Mouse (Mus musculus) stomach, postnatal 0 days (tissue): ENCODE results near the gene Scyl2. TPM values are rescaled to one million over a fixed set of nuclear protein-coding genes. Genes with fewer than 3 reads are reported as not detected.

Source experiments
- ATAC-seq: fragments of 200-750 bp; cut with Nextera tagmentation; 2 replicates; pipeline ENCODE4 v1.8.0; 2017; ENCODE audit not compliant: low FRiP score, low TSS enrichment
- DNase-seq: peaks from one replicate; pipeline ENCODE4 v3.0.0-alpha.2; 2016; ENCODE audit warnings: low spot score
- H3K27ac ChIP-seq: fragments of 300-500 bp; sonication (generic); replicated peaks from 2 replicates; pipeline ENCODE4 v1.5.1; 2014; ENCODE audit warnings: mild to moderate bottlenecking, control low read depth
- H3K27me3 ChIP-seq: fragments of 300-500 bp; sonication (generic); 2 replicates; pipeline ENCODE4 v1.6.1; 2014; ENCODE audit warnings: low read length; ENCODE audit not compliant: control insufficient read depth, insufficient read depth
- H3K36me3 ChIP-seq: fragments of 300-500 bp; sonication (generic); 2 replicates; pipeline ENCODE4 v1.6.1; 2014; ENCODE audit warnings: low read length, mixed read lengths; ENCODE audit not compliant: control insufficient read depth, insufficient read depth
- H3K4me1 ChIP-seq: fragments of 300-500 bp; sonication (generic); replicated peaks from 2 replicates; pipeline ENCODE4 v1.6.1; 2014; ENCODE audit warnings: antibody characterized with exemption; ENCODE audit not compliant: control insufficient read depth, insufficient read depth
- H3K4me2 ChIP-seq: fragments of 300-500 bp; sonication (generic); replicated peaks from 2 replicates; pipeline ENCODE4 v1.6.1; 2014; ENCODE audit warnings: low read depth, mild to moderate bottlenecking, control low read depth, moderate library complexity
- H3K4me3 ChIP-seq: fragments of 300-500 bp; sonication (generic); 2 replicates; pipeline ENCODE4 v1.5.1; 2014; ENCODE audit warnings: low read depth, low read length, control low read depth
- H3K9ac ChIP-seq: fragments of 300-500 bp; sonication (generic); 2 replicates; pipeline ENCODE4 v1.6.1; 2014; ENCODE audit warnings: mild to moderate bottlenecking, low read length, control low read depth, mixed read lengths
- H3K9me3 ChIP-seq: fragments of 300-500 bp; sonication (generic); 2 replicates; pipeline ENCODE4 v1.6.1; 2016; ENCODE audit warnings: low read length; ENCODE audit not compliant: control insufficient read depth
- CTCF ChIP-seq: IDR thresholded peaks from 2 replicates; pipeline ENCODE4 v1.5.1; 2016; ENCODE audit warnings: antibody characterized with exemption, low read depth, mild to moderate bottlenecking, moderate library complexity
- EP300 ChIP-seq: optimal IDR thresholded peaks from 2 replicates; pipeline ENCODE3; 2016; ENCODE audit warnings: antibody characterized with exemption
- WGBS: fragments of 180-500 bp; shearing (Covaris S2); extraction: QIAGEN DNeasy Blood & Tissue Kit; methylation state at CpG from one replicate; pipeline ENCODE4 v1.1.7; 2014; 5-methylcytosine and 5-hydroxymethylcytosine counted together
- polyA plus RNA-seq: library from polyadenylated mRNA; unstranded; fragments of >200 nt; fragmentation: Nextera tagmentation; extraction: Ambion mirVana; gene quantifications from 2 replicates; pipeline ENCODE4 v1.2.1, GENCODE M21; 2015

The Scyl2 gene
- polyA plus RNA-seq, 1 experiment from 2014 or later = 5.3 TPM

- TF ChIP-seq EP300 (no peak), CTCF (no peak)
- no peak for ATAC-seq
- no peaks in the 10 kb centered on the region for H3K36me3 ChIP-seq
- no peaks in the 10 kb centered on the region for H3K4me1 ChIP-seq
- H3K9me3 ChIP-seq = no peaks in the 10 kb centered on the region
- no peaks in the 10 kb centered on the region for H3K27me3 ChIP-seq
- no peak overlapping the region for H3K4me3 ChIP-seq
- no peak overlapping the region for H3K9ac ChIP-seq
- 52% methylated on average over 5 of the region's 5 CpGs for WGBS
- no peak overlapping the region for H3K4me2 ChIP-seq
- no peak for DNase-seq
- no peak overlapping the region for H3K27ac ChIP-seq
Observed at GRCm38 (mm10) chr10:89599311-89599710, 86.8 kb downstream of the Scyl2 start.

- Histone ChIP-seq H3K4me1 (no peaks in the 10 kb centered on the region), H3K36me3 (no peaks in the 10 kb centered on the region), H3K27ac (no peak overlapping the region), H3K27me3 (no peaks in the 10 kb centered on the region), H3K4me2 (no peak overlapping the region), H3K4me3 (no peak overlapping the region), H3K9me3 (no peaks in the 10 kb centered on the region), H3K9ac (no peak overlapping the region)
- TF ChIP-seq EP300 (no peak), CTCF (no peak)
- DNase-seq = no peak
- ATAC-seq = no peak
- WGBS = 69% methylated on average over 4 of the region's 4 CpGs
Observed at GRCm38 (mm10) chr10:89597275-89597674, 88.8 kb downstream of the Scyl2 start.

DNA sequence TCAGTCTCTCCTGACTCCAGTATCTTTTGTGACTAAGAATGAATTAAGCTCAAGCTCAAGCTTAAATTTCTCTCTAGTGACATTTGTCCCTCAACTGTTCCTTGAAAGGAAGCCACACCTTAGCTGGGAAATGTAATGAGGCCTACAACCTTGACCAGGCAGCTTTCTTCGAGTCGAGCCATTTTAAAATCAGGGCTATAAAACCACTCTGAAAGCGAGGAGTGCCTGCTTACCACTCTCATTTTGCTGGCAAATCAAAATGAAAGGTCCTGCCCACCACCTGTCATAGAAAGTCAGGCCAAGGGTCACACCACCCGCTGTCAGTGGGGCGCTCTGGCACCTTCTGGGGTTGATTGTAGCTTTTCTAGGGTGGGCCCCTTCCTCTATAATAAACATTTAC, 90.2 kb downstream of the Scyl2 start:
- Histone ChIP-seq H3K4me3 (no peak overlapping the region), H3K27ac (no peak overlapping the region), H3K36me3 (no peaks in the 10 kb centered on the region), H3K27me3 (no peaks in the 10 kb centered on the region), H3K4me2 (no peak overlapping the region), H3K4me1 (no peaks in the 10 kb centered on the region), H3K9ac (no peak overlapping the region), H3K9me3 (no peaks in the 10 kb centered on the region)
- ATAC-seq = no peak
- DNase-seq = no peak
- TF ChIP-seq EP300 (no peak), CTCF (no peak)
- WGBS = 86% methylated on average over 5 of the region's 5 CpGs

DNA sequence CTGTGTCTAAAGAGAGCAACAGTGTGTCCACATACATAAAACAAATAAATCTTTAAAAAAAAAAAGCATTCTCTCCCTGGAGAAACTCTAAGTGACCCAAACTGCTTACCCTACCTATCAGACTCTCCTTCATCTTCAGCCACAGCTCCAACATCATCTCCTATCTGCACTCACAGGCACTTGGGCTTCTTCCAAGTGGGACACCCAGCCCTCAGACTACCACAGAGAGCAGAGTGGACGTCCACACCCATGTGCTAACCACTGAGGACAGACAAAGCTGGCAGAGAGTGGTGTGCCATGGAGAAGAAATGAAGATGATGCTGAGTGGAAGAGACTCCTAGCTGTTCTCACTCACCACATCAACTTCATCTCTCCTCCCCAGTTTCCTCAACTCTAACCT, 90.6 kb downstream of the Scyl2 start:
- no peaks in the 10 kb centered on the region for H3K36me3 ChIP-seq
- H3K27ac ChIP-seq = no peak overlapping the region
- H3K9me3 ChIP-seq = no peaks in the 10 kb centered on the region
- ATAC-seq (no peak), DNase-seq (no peak)
- no peaks in the 10 kb centered on the region for H3K27me3 ChIP-seq
- 61% methylated on average over 1 of the region's 1 CpGs for WGBS
- TF ChIP-seq EP300 (no peak), CTCF (no peak)
- no peaks in the 10 kb centered on the region for H3K4me1 ChIP-seq
- no peak overlapping the region for H3K9ac ChIP-seq
- H3K4me3 ChIP-seq = no peak overlapping the region
- H3K4me2 ChIP-seq = no peak overlapping the region

- Histone ChIP-seq H3K9me3 (no peaks in the 10 kb centered on the region), H3K4me3 (no peak overlapping the region), H3K27ac (no peak overlapping the region), H3K4me2 (no peak overlapping the region), H3K27me3 (no peaks in the 10 kb centered on the region), H3K4me1 (no peaks in the 10 kb centered on the region), H3K36me3 (no peaks in the 10 kb centered on the region), H3K9ac (no peak overlapping the region)
- TF ChIP-seq CTCF = no peak
- no peak for TF ChIP-seq EP300
- DNase-seq (no peak), ATAC-seq (no peak)
- WGBS = 59% methylated on average over 4 of the region's 4 CpGs
Observed at GRCm38 (mm10) chr10:89594309-89594708, 91.8 kb downstream of the Scyl2 start.

DNA sequence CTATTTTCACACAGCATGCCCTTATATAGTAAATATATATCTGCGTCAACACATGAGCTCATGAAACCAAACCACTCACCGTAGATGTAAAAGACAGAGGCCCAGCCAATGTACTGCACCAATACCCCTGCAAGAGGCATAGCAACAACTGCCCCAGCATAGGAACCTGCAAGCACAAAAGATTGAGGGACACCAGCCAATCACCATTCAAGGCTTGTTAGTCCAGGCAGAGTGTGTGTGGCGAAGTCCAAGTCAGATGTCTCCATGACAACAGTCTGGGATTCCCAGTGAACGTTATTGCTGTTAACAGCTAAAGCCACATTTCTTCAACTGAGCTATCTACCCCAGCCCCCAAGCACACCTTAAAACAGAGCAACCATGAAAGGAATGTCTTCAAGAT, 93.3 kb downstream of the Scyl2 start:
- Histone ChIP-seq H3K9ac (no peak overlapping the region), H3K4me2 (no peak overlapping the region), H3K4me3 (no peak overlapping the region), H3K9me3 (no peaks in the 10 kb centered on the region), H3K27ac (no peak overlapping the region), H3K36me3 (no peaks in the 10 kb centered on the region), H3K27me3 (no peaks in the 10 kb centered on the region), H3K4me1 (no peaks in the 10 kb centered on the region)
- 65% methylated on average over 4 of the region's 4 CpGs for WGBS
- no peak for TF ChIP-seq EP300
- no peak for TF ChIP-seq CTCF
- DNase-seq = no peak
- no peak for ATAC-seq
